Mouse (Mus musculus) urinary bladder, postnatal 10 days (tissue): ENCODE data around the gene Sox8.

Source experiments
- DNase-seq: peaks from one replicate; pipeline ENCODE4 v3.0.0; 2022; ENCODE audit warnings: low spot score

Sox8 gene

DNA sequence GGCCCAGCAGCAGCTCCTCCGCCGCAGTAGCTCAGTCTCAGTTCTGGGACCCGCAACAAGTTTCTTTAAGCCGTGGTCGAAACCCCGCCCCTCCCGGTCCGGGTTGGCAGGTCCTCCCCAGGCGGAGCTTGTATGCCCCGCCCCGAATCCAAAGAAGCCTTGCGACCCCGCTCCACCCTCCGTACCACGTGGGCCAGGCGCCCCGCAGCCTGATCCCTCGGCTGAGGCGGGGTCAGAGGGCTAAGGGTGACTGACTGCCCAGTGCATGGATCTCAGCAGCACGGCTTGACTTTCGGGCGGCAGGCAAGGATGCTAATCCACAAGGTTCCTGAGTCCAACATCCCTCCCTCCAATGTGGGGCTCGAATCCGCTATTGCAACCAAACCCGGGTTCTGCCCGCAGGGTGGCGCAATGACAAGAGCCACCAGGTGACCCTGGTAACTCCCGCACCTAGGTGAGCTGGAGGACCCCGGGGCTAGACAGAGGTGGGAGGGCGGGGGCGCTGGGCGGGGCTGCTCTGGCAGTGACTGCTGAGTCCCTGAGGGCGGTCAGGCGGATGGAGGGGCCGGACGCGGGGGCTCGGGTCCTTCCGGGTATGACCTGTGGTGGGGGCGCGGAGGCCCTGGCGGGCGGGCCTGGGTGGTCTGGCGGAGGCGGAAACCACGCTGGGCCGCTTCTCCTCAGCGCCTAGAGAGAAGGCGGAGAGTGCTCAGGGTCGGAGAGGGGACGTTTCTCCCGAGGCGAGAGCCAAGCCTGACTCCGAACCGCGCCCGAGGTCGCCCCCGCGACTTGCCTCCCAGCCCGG is at the start of gene Sox8:
TSS of gene Sox8 (minus strand) at position 39 of the 805 bp plus-strand sequence.
- no peak for DNase-seq

DNA sequence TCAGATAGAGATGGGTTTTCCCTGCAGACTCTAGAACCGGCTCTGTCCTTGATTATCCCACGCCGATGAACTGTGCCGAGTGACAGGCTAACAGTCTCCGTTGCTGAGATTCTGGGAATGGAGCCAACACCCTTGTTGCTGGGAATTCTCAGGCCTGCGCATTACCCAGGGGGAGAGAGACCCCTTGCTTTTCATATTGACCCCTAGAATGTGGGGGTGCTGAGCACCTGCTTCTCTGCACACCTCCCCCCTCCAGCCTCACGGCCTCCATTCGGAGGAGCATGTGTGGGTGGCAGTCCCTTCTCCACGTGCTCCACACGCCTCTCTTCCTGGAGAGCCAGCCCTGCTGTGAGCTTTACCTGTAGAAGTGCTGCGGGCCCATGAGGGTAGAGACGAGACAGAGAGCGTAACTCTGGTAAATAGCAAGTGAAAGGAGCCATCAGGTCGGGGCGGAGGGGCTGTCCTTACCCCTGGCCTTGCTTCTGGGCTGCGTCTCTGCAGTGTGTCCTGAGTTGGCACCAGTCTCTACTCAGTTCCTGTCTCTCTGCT is 48.1 kb upstream of the Sox8 start:
- DNase-seq, result no peak

- no peak for DNase-seq
These were observed 44.4 kb upstream of the Sox8 start for GRCm38 (mm10) chr17:25614723-25615510.

GRCm38 (mm10) chr17:25613323-25613722 is 42.8 kb upstream of the Sox8 start:
- DNase-seq, result no peak

- no peak for DNase-seq
These were observed 42.1 kb upstream of the Sox8 start for GRCm38 (mm10) chr17:25612537-25612936.

DNA sequence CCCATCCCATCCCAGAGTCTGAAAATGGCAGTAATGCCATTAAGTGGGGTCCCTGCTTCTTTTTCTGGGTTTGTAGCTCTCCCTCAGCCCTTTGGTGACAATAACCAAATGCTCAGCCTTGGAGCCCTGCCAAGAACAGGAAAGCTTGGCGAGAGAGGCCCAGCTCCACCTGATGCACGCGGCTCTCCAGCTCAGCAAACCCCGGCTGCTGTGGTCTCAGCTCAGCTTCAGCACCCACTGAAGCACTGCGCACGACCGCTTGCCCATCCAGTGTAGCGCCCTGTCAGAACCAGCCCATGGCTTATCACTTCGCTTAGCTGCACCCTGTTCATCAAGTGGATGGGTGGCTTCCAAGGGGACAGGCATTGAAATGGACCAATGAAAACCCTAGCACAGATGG is 39.7 kb upstream of the Sox8 start:
- DNase-seq, result no peak

DNA sequence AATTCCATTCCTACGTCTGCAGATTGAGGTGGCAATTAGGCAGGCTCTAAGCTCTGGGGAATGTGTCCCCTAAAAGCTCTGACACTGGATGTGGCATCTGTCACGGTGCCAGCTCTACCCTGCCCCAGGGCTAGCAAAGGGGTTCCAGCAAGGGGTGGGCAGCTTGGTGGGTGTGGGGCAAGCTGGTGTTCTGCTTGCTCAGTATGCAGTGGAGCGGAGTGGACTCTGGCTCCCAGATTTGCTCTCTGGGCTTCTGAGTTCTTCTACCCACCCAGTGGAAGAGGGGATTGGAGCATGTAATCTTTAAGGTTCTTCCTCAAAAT is 39.0 kb upstream of the Sox8 start:
- no peak for DNase-seq

DNA sequence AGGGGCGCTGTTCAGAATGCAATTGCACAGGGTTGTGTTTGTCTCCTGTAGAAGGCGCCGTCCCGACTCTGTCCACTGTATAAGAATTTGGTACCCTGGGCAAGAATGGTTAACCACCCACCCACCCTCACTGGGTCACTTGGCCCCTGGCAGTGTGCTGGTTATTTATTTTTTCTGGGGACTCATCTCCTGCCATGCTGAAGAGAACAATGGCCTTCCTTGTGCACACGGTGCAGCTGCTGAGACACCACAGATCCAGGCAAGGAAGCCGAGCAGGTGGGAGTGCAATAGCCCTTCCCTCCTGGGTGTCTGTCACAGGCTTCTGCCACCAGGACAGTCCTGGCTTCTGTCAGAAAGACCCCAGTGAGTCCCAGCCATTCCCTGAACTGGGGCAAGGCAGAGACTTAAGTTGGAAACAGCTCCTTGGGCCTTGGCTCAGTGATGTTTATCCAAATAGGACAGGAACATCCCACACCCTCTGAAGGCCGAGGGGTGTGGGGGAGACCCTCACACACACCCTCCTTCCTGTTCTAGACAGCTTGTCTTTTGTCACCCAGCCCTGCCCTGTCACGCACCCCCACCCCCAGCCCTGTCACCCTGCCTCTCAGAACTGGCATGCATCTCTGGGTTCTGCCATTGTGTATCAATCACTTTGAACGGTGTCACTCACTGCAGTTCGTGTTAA is 38.5 kb upstream of the Sox8 start:
- DNase-seq, result no peak

GRCm38 (mm10) chr17:25608137-25608785 is 37.8 kb upstream of the Sox8 start:
- no peak for DNase-seq

DNA sequence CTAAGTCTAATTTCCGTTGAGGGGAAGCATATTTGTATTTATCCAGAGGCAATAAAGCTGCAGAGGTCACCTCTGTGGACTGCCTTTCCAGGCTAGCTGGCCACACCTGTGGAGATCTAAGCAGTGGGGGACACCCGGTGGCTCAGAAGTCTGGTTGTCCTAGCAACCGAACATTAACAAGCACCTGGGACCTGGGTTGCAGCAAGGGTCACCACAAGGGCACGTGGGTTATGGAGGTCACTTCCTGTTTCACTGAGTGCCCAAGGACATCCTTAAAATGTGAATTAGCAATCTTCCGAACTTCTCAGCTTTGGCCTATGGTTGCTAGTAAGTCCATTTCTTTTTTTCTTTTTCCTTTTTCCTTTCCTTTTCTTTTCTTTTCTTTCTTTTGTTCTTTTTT is 33.7 kb upstream of the Sox8 start:
- DNase-seq, result no peak

- DNase-seq, result no peak
These were observed 31.9 kb upstream of the Sox8 start for GRCm38 (mm10) chr17:25602366-25602765.

- DNase-seq, result no peak
These were observed 27.1 kb upstream of the Sox8 start for GRCm38 (mm10) chr17:25597537-25597936.

- DNase-seq, result no peak
These were observed 25.0 kb upstream of the Sox8 start for GRCm38 (mm10) chr17:25595495-25595894.

DNA sequence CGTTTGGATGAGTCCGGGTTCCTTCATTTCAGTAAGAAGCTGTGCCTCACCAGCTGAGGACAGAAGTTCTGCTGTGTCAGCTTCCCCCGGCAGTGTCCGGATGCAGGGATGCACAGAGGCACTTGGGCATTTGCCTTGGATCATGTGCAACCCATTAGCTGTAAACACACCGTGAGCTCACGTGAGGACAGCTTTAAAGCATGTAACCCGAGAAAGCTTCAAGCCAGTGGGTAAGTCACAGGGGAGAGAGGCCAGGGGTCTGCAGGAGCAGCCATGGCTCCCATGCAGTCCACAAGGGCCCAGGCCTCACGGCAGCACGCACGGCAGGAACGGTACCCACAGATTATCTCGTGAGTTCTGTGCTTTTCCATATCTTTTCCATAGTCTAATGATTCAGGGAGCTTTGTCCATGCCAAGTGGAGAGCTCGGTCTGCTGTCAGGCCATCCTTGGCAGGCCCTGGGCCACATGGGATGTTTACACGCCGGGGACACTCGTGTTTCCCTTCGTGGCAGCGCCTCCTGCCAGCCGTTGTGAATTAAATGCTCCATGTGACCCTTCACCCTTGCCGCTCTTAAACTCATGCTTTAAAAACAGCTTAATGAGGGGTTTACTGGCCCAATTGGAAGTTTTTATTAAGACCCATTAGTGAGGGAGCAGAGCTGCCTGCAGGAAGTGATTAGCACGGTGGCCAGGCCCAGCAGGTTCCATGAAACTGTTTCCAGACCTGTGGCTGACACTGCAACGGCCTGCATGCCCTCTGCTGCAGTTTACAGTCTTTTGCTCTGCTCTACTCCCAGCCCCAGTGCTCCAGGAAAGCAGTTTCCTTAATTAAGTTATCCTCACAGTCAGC is 23.1 kb upstream of the Sox8 start:
- no peak for DNase-seq

DNA sequence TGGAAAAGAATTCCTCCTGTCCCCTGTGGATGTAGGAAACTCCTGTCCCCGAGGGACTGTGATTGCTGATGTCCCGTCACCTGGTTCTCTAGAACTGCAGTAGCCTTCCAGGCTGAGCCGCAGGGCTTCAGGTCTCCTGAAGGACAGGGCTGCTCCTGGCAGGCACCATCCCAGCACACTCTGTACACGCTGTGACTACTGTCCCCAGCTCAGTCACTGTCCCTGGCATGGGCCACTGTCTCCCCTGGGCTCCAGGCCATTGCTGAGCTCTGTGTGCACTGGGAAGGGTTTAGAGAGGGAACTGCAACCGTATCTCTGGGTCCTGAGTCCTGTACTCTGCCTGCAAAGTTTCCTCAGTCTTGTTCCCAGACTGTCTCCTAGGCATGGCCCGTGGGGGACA is 21.9 kb upstream of the Sox8 start:
- DNase-seq, result no peak

DNA sequence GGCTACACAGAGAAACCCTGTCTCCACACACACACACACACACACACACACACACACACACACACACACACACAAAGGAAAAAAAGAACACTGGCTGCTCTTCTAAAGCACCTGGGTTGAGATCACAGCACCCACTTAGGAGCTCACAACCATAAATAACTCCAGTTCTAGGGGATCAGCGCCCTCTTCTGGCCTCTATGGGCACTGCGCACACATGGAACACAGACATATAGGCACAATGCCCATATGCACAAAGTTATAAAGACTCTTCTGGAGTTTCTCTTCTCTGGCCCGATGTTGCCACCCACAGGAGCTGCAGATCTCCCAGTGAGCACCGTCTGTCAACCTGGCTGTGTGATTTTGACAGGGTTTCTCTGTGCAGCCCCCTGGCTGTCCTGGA is 20.5 kb upstream of the Sox8 start:
- DNase-seq, result no peak

GRCm38 (mm10) chr17:25590068-25590467 is 19.6 kb upstream of the Sox8 start:
- no peak for DNase-seq

GRCm38 (mm10) chr17:25584646-25585045 is 14.2 kb upstream of the Sox8 start:
- DNase-seq, result no peak

GRCm38 (mm10) chr17:25583858-25584257 is 13.4 kb upstream of the Sox8 start:
- no peak for DNase-seq

DNA sequence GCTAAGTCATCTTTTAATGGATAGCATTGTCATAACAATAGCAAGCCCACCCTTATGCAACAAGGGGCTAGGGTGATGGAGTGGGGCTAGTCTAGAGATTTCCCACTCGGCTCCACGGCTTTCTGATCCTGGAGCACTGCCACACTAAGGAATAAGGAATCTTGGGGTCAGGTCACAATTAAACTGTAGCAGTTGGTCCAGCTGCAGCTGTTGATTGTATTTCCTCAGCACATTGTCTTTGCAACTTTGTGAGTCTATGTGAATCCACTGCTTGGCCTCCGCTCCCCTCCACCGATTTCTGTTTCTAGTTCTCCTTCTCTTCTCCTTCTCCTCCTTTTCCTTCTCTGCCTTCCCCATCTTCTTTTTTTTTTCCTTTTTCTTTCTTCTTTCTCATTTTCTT is 12.6 kb upstream of the Sox8 start:
- DNase-seq, result no peak

- no peak for DNase-seq
These were observed 11.6 kb upstream of the Sox8 start for GRCm38 (mm10) chr17:25582076-25582475.
